Mouse (Mus musculus) cerebellum, postnatal 14 days (tissue): ENCODE measurements around the gene Npsr1.
A peak's percentile ranks its signal among the peaks of the same experiment; 100 is the strongest.

ENCODE experiments used
- DNase-seq, 2 experiments: peaks; one replicate each; pipeline ENCODE4 v3.0.0; 2021; ENCODE audit warnings: mixed read lengths in 2 of 2

The Npsr1 gene

DNA sequence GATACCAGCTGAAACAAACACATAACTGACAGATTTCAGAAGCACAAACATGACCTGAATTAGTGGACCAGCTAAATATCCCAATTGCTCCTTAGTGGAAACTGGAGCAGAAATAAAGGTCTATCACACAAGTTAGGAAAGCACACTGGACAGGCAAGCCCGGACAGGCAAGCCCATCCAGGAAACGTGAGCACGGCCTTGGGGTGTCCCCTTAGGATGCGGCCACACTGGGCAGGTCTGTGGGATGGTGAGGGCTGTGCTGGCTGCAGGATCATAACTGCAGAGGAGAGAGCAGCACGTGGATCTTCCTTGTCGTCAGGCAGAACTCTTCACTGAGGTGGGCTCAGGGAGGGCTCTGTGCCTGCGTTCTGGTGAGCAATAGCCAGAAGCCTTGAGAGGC is at the start of gene Npsr1:
Gene Npsr1 (plus strand): TSS at position 301 of the 400 bp plus-strand sequence.
- DNase-seq = no peak

DNA sequence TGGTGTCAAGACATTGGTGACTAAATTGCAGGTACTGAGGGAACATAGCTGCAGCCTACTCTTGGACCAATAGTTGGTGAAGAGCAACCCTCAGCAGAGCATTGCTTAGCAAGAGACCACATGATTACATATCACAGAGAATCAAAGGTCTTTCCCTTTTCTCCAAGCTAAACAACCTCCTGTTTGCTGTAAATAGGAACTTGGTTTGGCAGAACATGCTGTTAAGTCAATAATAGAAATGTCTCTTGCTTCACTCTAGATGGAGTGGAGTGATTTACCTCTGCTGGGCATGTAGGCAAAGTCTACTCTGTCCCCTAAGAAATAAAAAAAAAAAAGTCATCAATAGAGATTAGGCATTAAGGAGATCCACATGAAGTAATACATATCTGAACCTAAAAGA is 46.3 kb upstream of the Npsr1 start:
- no peak for DNase-seq

DNA sequence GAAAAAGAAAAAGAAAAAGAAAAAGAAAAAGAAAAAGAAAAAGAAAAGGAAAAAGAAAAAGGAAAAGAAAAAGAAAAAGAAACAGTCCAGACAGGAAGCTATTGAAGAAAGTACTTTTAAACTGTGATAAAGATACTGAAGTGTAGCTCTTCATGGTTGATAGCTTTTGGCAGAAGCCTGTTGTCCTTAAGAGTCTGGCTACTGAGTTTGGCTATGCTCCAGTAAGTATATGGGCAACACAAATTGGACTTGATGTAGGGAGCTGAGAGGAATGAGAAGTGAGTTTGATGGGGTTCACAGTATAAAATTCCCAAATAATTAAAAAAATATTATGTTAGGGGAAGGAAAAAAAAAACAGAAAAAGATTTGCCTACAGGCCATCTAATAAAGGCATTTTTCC is 34.5 kb upstream of the Npsr1 start:
- DNase-seq = no peak

DNA sequence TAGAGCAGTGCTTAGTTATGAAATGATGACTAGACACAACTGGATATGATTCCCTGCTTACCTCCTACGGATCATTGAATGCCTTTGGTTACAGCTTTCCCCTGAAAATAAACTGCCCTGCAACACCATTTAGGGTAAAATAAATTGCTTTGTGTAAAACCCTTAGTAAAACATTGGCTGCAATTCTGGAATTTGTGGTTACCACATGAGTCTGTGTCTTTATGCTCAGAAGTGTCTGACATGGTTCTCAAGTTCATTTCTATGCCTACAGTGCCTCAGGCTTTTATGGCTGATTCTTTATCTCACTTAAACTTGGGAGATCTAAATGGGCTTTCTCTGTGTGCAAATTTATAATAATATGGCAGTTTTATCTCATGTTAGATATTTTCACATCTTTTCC is 26.1 kb upstream of the Npsr1 start:
- DNase-seq = no peak

DNA sequence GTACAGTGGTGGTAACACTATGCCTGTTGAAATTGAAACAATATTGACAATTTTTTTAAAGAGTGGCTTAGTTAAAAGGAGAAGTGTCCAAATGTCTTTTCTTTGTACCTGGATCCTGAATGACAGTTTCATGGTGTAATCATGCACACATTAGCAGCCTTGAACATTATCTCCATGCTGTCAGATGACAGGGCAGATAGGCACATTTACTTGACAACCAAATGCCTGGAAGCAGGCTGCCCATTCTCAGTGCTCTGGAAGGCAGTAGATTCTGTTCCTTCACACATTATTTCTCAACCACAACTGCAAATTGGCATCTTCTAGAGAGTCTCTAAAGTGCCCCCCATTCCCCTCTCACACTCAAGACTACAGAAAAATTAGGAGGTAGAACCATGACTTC is 20.2 kb upstream of the Npsr1 start:
- DNase-seq = no peak

DNA sequence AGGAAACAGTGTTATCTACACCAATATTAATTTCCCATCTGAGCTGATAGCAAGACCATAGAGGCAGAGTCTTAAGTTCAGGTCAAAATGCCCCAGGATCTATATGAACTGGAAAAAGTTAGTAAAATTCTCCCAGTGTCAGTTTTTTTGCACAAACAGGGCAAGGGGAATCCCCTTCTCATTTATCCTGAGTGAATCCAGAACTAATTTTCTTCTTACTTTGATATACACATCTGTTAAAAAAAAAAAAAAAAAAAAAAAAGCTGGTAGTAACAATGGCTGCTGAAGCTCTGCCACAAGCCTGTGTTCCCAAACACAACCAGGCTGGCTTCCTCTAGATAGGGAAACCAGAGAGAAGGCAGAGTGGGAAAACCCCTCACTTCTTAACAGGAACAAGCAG is 5.9 kb upstream of the Npsr1 start:
- no peak for DNase-seq

DNA sequence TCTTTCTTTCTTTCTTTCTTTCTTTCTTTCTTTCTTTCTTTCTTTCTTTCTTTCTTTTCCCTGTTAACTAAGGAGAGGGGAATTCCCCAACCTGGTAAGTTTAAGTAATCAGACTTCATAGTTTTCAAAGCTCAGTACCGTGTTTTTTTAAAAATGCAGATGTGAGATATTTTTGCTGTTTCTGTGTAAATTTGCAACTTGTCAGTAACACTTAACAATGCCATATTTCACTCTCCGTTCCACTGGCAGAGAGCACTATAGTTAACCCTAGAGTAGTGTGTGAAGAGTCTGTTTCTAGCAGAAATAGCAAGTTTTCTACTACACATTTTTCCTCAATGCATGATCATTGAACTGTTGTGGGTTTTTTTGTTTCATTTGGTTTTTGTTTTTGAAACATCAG is 730 bp downstream of the Npsr1 start:
- no peak for DNase-seq

DNA sequence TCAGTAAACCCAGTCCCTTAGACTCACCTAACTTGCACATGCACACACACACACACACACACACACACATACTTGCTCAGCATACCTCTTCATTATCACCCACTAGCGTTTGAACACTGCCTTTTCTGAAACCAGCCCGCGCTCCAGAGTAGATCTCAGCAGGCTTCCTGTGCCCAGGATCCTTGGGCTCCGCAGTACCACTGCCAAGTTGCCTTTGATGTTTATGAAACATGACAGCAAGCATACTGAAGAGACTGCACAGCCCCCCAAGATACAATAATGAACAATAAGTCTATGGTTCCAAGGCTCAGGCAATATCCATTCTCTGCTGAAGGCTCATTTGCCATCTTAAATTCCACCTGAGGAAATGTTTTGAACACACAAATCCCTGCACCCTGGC is 1.8 kb downstream of the Npsr1 start:
- DNase-seq = peak; percentile 63 to 75

DNA sequence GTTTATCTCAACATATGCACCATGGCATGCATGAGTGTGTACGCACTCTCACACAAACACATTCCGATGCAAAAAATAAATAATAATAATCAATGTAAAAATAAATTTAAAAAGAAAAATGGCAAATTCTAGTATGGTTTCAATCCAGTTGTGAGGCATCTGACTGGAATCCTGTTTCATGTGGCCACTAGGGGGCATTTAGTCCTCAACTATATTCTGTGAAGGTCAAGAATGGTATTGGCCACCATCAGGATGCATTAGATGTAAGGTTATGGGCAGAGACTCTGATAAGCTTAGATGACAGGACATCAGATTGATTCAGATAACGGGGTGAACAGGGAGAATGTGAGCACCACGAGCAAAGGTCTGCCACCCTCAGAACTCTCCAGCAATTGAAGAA is 21.6 kb downstream of the Npsr1 start:
- DNase-seq = peak; percentile 66 to 74

DNA sequence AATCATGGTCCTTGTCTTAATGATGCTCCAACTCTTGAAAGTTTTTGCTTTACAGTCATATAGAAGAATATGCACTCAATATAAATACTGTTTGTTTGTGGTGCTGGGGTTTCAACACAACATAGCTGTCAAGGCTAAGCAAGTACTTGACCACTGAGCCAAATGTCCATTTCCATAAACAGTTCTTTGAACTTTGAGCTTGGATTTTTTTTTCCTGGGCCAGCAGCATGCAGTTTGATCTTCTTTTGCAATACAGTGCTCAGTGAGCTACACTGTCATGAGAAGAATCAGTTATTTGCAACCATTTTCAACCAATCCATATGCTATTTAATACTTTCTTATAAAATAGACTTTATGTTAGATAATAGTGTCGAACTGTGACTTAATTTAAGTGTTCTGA is 35.3 kb downstream of the Npsr1 start:
- no peak for DNase-seq

DNA sequence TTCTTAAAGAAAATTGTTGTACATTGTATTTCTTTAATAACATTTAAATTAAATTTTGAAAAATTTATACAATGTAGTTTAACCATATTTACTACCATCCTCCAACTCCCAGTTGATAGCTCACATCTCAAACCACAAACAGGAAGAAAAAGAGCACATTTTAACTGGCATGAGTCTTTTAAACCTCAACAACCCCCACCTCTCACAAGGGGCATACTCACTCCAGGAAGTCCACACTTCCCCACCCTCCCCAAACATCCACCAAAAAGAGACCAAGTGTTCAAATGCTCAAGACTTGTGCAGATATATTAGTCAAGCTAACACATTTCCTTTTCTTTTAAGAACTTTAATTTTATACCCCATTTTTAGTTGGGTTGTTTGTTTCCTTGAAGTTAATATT is 38.6 kb downstream of the Npsr1 start:
- DNase-seq = no peak

DNA sequence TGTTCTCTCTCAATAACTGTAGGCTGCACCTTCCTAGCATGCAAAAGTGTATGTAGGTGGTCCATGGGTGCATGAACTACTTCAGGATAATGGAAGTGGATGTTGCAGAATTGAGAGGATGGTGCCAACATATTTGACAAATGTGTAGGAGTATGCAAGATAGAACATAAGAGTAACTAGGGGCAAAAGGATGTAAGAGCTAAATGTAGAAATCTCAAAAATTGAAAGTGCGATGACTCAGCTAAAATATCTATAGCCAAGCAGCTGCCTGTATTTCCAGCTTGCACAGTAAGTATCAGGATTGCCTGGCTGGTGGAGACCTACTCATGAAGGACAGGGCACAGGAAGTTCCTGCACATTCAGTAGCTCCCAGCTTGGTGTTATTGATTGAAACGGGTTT is 46.5 kb downstream of the Npsr1 start:
- no peak for DNase-seq

DNA sequence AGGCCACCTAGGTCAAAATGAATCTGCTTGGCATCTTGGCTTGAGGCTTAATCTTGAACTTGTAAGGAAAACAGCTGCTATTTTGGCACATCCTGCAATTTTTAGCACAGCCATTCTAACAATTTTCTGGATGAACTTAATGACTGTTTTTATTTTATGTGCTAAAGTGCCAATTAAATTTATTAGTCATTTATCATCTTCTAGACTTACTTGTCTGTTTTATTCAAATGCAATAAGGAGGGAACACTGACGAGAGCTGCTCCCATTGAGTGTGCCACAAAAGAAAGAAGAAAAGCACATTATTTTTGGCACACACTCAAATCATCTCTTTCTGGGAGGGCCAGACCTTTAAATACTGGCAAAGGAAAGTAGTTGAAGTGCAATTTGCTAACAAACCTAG is 59.4 kb downstream of the Npsr1 start:
- DNase-seq = no peak

DNA sequence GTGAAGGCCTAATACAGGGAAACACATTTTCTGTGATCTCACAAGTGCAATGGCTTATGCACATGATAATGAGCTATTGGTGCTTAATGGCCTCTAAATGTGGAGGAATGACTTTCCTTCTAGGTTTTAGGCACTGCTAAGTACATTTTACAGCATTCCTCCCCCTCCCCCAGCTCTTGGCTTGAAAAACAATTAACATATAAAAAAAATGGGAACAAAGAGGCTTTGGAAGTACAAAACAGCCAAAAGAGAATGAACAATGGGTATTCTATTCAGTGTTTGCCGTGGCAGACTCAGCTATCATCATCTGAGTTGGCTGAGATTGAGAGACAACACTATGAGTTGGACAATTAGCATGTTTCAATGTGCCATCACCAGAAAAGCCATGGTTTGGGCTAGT is 62.6 kb downstream of the Npsr1 start:
- no peak for DNase-seq

DNA sequence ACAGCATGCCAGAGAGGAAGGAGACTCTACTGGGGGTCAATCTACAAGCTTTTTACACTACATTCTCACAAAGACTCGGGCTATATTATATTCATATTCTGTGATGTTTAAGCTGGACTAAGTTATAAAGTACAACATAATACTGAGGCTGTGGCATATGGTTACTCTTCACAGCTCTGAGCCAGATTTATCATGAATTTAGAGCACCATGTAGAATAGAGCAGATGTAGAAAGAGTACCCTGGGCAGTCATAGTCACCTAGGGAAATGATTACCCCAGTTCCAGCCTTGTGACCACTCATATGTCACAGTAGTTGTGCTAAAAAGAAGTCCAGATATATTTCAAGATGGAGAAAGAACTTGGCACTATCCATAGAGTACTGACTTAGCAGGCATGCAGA is 70.7 kb downstream of the Npsr1 start:
- no peak for DNase-seq

DNA sequence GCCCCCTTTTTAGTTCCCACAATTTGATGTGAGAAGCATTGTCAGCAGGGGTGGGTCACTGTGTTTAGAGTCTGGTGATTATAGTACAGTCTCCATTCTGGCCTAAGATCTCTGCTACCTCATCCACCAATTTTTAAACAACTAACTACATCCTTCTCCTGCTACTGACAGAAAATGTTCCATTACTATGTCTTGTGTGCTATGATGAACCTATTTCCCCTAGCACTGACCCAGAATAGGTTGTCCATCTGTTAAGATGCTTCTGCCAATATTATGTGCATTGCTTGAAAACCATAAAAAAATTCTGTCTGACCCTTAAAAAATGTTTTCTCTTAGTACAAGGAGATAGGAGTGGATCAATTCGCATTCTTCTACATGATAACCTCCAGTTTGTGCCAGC is 72.9 kb downstream of the Npsr1 start:
- no peak for DNase-seq

DNA sequence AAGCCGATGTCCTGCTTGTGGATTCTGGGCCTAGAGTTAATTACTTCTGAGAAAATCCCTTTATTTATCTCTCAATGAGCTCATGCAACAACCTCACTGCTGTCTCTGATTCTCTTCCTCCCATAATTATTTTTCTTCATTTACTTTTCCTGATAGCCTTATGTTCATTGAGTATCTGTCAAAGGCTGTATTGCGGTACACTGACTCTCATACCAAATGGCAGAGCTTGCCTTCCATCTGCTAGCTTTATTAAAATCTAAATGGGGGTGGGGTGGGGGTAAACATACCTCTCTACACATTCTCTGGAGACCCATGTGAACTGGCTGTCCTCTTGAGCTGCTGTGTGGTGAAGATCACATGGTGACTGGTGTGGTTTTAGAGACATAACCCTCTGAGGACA is 80.9 kb downstream of the Npsr1 start:
- DNase-seq = no peak

DNA sequence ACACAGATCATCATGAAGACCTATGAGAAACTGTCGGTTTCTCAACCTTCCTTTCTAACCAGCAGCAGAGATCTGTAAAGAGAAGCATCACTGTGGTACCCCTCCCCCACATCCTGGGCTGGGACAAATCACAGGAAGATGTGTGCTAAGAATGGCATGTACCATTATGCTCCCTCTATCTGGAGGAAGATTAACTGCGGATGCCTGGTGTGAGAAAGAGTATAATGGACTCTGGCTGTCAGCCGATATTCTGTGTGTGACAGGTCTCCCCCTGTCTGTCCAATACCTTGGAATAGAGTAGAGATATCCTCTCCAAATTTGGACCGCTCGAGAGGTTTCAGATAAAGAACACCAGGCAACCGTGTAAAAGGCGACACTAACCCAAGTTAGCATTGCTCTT is 83.1 kb downstream of the Npsr1 start:
- peak in 1 of 2 experiments; percentile 8 for DNase-seq

DNA sequence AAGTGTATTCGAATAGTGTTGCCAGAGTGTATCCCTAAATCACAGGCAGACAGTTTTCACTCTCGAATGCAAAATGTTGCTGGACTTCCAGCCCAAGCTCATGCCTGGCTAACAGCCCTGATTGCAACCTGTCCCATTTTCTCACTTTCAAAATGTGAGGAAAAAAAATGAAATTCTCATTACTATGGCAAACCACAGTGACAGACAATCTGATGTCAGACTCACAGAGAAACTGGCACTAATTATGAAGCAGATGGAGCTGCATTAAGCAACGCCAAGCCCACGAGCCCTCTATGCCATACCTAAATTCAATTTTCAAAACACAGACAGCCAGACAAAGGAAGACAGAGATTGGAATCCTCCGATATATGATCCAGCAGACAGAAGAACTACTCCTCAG is 88.5 kb downstream of the Npsr1 start:
- DNase-seq = peak; percentile 53 to 83

DNA sequence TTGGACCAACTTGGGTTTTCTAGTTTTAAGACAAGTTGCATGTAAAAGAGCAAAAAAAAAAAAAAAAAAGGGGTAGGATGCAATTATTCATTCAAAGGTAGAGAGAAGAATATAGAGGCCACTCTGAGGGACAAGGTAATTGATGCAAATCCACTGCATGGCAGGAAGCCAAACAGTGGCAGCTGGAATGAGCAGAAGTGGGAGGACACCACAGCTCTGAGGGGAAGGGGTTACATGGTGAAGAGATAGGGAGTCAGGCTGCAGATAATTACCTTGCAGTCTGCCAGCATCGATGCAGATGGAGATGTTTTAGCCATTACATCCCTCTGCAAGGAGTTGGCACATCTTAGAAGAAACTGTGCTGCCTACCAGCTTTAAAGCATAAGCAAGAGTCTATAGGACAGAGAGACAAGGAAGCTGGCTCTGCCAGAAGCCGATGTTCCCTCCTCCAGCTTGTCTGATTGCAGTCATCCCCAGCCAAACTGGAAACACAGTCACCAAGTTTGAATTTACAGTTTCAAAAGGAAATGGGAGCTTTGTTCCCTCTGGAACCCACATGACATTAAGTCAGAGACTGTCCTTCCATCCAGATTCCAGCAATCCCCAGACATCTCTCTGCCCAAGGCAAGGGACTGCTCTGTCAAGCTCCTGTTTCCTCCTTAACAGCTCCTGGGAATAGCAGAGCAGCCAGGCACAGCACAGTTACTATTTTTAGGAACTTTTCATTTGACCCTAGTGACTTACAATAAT is 91.9 kb downstream of the Npsr1 start:
- DNase-seq = peak; percentile 40 to 41

DNA sequence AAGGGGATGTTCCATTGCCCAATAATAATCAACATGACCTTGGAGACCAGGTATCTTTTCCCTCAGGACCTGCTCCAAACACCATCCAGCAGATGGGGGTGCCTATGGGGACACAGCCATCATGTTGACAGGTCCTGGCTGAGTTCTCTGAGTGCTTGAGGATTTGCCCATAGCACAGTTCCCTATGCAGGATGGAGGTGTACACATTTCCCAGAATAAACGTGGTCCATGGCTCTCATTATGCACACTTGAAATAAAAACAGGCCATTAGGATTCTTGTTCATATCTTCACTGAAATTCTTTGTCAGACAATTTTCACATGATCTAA is 92.4 kb downstream of the Npsr1 start:
- peak in 1 of 2 experiments; percentile 37 for DNase-seq

DNA sequence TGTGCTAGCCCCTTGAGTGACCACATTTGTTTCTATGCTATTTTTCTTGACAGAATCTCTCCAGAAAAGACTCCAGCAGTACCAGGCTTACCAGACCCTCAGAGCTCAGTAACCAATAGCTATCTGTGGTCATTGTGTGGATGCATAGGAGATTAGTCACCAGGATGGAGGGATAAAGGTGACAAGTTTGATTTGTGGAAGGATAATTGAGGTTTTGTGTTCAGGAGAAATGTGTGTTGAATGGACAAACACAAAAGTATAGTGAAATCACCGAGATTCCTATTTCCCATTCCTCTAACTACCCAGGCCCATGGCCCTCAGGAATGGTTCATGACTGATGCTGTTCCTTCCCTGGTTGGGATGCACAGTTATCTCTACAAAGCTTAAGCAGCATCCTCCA is 100.5 kb downstream of the Npsr1 start:
- DNase-seq = no peak

DNA sequence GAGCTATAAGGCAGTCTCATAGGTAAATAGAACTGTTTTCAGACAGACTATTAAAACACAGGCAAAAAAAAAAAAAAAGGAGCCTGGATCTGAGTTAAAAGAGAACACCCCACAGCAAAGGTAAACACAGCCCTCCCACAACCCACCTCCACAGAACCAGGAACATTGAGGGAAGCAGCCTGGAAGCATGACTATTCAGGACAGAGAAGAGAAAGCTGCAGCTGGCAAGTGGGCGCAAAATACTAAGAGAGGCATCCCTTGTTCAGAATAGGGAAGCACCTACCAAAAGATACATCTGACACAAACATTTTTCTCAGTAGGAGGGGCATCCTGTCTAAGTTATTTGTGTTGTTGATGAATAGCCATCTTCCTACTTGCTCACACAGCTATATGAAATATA is 113.8 kb downstream of the Npsr1 start:
- no peak for DNase-seq

DNA sequence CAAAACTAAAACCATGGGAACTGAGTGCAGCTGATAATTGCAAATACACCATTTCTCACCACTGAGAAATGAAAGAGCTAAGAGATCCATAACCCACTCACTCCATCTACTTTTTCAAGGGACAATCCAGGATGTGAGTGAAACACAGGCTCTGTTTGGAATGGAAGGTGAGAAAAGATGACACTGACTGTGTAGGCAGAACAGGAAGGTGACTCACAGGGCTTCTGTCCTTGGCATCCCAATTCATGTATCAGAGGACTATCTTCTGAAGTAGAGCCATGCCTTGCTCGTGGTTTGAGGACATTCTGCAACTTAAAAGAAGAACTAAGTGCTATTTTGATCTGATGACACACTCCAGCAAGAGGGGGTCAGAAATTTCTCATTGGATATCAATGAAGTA is 119.9 kb downstream of the Npsr1 start:
- DNase-seq = no peak

DNA sequence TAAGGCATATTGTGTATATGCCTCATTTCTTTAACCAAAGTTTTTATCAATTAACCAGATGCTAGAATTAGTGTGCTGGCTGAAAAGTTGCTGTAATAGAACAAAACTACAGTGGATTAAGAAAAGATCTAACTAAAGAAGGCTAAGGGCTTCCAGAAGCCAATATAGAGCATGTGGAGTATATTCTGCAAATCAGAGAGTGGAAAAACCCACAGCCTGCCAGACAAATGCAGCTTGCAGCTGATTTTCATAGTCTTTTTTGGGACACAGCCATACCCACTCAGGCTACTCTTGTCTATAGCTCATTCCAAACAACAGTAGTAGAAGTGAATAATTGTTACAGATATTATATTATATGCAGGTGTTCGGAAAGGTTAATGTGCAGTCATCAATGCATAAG is 138.7 kb downstream of the Npsr1 start:
- DNase-seq = no peak

DNA sequence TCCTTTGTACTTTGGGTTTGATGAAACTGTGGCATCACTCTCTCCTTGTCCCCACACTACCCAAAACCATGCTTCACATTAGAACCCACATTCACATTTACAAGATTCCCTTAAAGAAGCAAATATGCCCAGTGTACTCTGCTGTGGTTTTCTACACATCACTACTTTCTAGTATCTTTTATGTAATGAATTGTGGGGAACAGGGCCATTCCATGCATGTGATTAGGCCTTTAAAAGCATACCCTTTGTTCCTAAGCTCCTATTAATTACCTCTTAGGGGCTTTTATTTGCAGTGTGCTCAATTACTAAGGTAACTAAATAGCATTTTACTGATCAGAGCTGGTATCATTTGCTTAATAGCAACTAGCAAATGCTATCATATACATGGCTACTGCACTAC is 149.8 kb downstream of the Npsr1 start:
- DNase-seq = no peak
